Mouse (Mus musculus): ENCODE results near the gene Rfxap.

- TF ChIP-seq EP300 (IDR thresholded peaks at IDR 0.05; ENCODE audit: insufficient read depth, low read depth, low read length) (no peak), CTCF (IDR thresholded peaks at IDR 0.05; ENCODE audit: low read depth, low read length) (no peak), POLR2A (IDR thresholded peaks at IDR 0.05; ENCODE audit: insufficient read depth, low read length) (no peak)
Observed at GRCm38 (mm10) chr3:54766034-54766433, 41.6 kb downstream of the Rfxap start.

Data from ES-Bruce4 (cell line).